Mouse (Mus musculus) hindbrain, embryonic 11.5 days (tissue): ENCODE data around the gene Nprl2. TPM values are rescaled to one million over a fixed set of nuclear protein-coding genes. Genes with fewer than 3 reads are reported as not detected.
A peak's percentile ranks its signal among the peaks of the same experiment; 100 is the strongest.
"Not testable (repeated sequence)": the region's sequence is repeated elsewhere in the genome, so short reads cannot be mapped to it uniquely, and the experiment has no call there.

Experiments
- ATAC-seq: fragments of 200-750 bp; cut with Nextera tagmentation; 2 replicates; pipeline ENCODE4 v1.8.0; 2017; ENCODE audit warnings: mild to moderate bottlenecking, moderate TSS enrichment, moderate library complexity; ENCODE audit not compliant: low FRiP score
- DNase-seq: peaks from one replicate; pipeline ENCODE4 v3.0.0-alpha.2; 2015; ENCODE audit warnings: low spot score
- H3K27ac ChIP-seq: fragments of 300-500 bp; sonication (generic); 2 replicates; pipeline ENCODE4 v1.5.1; 2014; ENCODE audit warnings: mild to moderate bottlenecking, low read depth, low read length
- H3K27me3 ChIP-seq: fragments of 300-500 bp; sonication (generic); 2 replicates; pipeline ENCODE4 v1.6.1; 2014; ENCODE audit warnings: mild to moderate bottlenecking, low read length, moderate library complexity, mixed read lengths; ENCODE audit not compliant: control insufficient read depth, insufficient read depth
- H3K36me3 ChIP-seq: fragments of 300-500 bp; sonication (generic); 2 replicates; pipeline ENCODE4 v1.6.1; 2014; ENCODE audit warnings: mild to moderate bottlenecking, low read length, moderate library complexity, mixed read lengths; ENCODE audit not compliant: control insufficient read depth, insufficient read depth
- H3K4me1 ChIP-seq: fragments of 300-500 bp; sonication (generic); replicated peaks from 2 replicates; pipeline ENCODE4 v1.6.1; 2014; ENCODE audit warnings: low read length, mixed read lengths; ENCODE audit not compliant: control insufficient read depth, insufficient read depth
- H3K4me2 ChIP-seq: fragments of 300-500 bp; sonication (generic); replicated peaks from 2 replicates; pipeline ENCODE4 v1.6.1; 2014; ENCODE audit warnings: mild to moderate bottlenecking, low read depth, low read length
- H3K4me3 ChIP-seq: fragments of 300-500 bp; sonication (generic); 2 replicates; pipeline ENCODE4 v1.5.1; 2014; ENCODE audit warnings: low read depth, low read length
- H3K9ac ChIP-seq: fragments of 300-500 bp; sonication (generic); 2 replicates; pipeline ENCODE4 v1.6.1; 2014; ENCODE audit warnings: low read depth, low read length
- H3K9me3 ChIP-seq: fragments of 300-500 bp; sonication (generic); 2 replicates; pipeline ENCODE4 v1.6.1; 2016; ENCODE audit warnings: low read length; ENCODE audit not compliant: control insufficient read depth
- WGBS: fragments of 180-500 bp; shearing (Covaris S2); extraction: QIAGEN DNeasy Blood & Tissue Kit; methylation state at CpG from one replicate; pipeline ENCODE4 v1.1.7; 2014; 5-methylcytosine and 5-hydroxymethylcytosine counted together
- polyA plus RNA-seq: library from polyadenylated mRNA; unstranded; fragments of >200 nt; fragmentation: Nextera tagmentation; extraction: Ambion mirVana; gene quantifications from 2 replicates; pipeline ENCODE4 v1.2.1, GENCODE M21; 2014

The Nprl2 gene
- polyA plus RNA-seq, 1 experiment from 2014 or later, result 46.2 TPM

DNA sequence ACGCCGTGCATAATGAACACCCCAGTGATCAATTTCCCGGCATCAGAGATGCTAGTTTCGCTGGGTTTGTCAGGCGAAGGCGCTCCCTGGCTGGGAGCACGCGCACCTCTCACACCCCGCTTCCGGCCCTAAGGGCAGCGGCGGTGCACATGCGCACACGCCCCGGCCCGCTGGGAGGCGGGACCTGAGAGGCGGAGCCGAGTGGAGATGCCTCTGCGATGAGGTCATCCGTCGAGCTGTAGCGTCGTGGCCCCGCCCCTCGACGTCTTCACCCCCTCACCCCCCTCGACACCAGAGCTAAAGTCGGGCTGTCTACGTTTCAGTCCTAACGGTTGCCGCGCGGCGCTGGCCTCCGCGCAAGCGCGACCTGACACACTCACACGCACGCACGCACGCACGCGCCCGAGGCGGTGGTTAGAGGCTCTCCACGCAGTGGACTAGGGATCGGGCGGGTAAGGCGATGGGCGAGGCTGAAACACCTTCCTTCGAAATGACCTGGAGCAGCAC lies 12.3 kb downstream of the Nprl2 start:
- DNase-seq (peak; percentile 99), ATAC-seq (peak; percentile 94)
- peaks cover 14% of the 10 kb centered on the region; the same call in 1 of the 2 replicates for H3K4me1 ChIP-seq
- no peaks in the 10 kb centered on the region for H3K9me3 ChIP-seq
- H3K27me3 ChIP-seq, result peaks cover 29% of the 10 kb centered on the region
- peaks cover 8% of the 10 kb centered on the region for H3K36me3 ChIP-seq
- H3K4me3 ChIP-seq, result peak overlapping the region; percentile 77
- H3K4me2 ChIP-seq, result peak overlapping the region; percentile 91
- 2% methylated on average over 52 of the region's 53 CpGs for WGBS
- peak overlapping the region; percentile 79 for H3K9ac ChIP-seq
- H3K27ac ChIP-seq, result peak overlapping the region; percentile 79

DNA sequence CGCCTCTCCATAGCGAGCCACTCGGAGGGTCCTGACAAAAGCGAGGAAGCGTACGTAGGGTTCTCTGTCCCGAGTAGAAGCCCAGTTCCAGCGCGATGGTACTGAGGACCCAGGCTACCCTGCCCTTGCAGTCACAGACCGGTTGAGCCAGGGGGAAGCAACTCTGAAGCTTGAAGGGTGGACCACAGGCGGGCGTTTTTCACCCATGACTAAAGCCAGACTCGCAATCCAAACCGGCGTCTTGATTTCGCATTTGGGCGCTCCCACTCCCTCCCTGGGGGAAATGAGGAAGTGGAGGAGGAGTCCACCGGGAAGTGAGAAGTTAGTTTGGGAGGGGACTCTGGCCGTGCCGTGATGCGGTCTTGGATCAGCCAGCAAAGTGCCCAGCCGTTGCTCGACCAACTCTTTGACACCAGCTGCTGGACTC lies 13.0 kb downstream of the Nprl2 start:
- DNase-seq (peak; percentile 58), ATAC-seq (peak; percentile 45)
- Histone ChIP-seq H3K27ac (peak overlapping the region; percentile 79), H3K4me3 (peak overlapping the region; percentile 77), H3K4me2 (peak overlapping the region; percentile 91), H3K4me1 (peaks cover 14% of the 10 kb centered on the region; the same call in 1 of the 2 replicates), H3K9me3 (no peaks in the 10 kb centered on the region), H3K27me3 (peaks cover 27% of the 10 kb centered on the region), H3K9ac (peak overlapping the region; percentile 79), H3K36me3 (peaks cover 12% of the 10 kb centered on the region)
- under 1% methylated on average over 23 of the region's 23 CpGs for WGBS

DNA sequence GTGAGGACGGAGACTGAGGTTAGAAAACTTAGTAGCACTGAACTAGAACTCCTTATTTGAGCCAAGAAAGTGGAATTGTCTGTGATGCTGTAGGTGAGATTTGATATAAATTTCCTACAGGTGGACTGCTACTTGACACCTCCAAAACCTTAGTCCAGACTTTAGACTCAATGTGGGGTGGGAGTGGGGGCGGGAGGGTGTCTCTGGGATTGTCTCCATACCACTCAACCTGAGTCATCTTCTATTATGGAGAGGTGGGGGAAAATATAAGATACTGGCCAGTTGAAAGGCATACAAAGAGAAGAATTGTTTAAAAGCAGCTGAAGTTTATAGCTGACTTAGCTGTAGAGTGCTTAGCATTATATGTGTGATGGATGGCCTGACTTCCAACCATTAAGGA lies 13.7 kb downstream of the Nprl2 start:
- DNase-seq, result no peak
- H3K4me1 ChIP-seq, result peaks cover 13% of the 10 kb centered on the region; the same call in 1 of the 2 replicates
- ATAC-seq, result no peak
- H3K36me3 ChIP-seq, result peaks cover 12% of the 10 kb centered on the region
- H3K9ac ChIP-seq, result peak overlapping the region; percentile 79
- H3K4me3 ChIP-seq, result peak overlapping the region; percentile 77
- H3K4me2 ChIP-seq, result peak overlapping the region; percentile 91
- WGBS, result 53% methylated on average over 2 of the region's 2 CpGs
- peaks cover 22% of the 10 kb centered on the region for H3K27me3 ChIP-seq
- no peak overlapping the region for H3K27ac ChIP-seq
- no peaks in the 10 kb centered on the region for H3K9me3 ChIP-seq

DNA sequence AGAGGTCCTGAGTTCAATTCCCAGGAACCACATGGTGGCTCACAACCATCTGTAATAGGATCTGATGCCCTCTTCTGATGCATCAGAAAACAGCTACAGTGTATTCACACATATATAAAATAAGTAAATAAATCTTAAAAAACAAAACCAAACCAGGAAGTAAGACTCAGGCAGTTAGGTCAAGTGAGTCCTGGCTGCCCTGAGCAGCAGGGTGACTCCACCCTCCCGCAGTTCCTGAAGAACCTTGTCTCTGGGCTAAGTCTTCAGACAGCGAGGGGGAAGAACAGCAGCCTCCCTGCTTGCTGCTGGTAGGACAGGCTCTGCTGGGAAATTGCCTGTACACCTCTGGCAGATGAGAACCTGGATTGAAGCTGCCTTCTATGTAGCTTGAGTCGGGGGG lies 14.3 kb downstream of the Nprl2 start:
- H3K36me3 ChIP-seq, result peaks cover 12% of the 10 kb centered on the region
- no peak overlapping the region for H3K9ac ChIP-seq
- peaks cover 16% of the 10 kb centered on the region; the same call in 1 of the 2 replicates for H3K27me3 ChIP-seq
- no peak overlapping the region for H3K27ac ChIP-seq
- DNase-seq, result no peak
- H3K4me3 ChIP-seq, result no peak overlapping the region
- 86% methylated on average over 3 of the region's 3 CpGs for WGBS
- peak overlapping the region; percentile 91; the same call in 1 of the 2 replicates for H3K4me2 ChIP-seq
- H3K4me1 ChIP-seq, result peaks cover 9% of the 10 kb centered on the region; the same call in 1 of the 2 replicates
- no peak for ATAC-seq
- H3K9me3 ChIP-seq, result no peaks in the 10 kb centered on the region

DNA sequence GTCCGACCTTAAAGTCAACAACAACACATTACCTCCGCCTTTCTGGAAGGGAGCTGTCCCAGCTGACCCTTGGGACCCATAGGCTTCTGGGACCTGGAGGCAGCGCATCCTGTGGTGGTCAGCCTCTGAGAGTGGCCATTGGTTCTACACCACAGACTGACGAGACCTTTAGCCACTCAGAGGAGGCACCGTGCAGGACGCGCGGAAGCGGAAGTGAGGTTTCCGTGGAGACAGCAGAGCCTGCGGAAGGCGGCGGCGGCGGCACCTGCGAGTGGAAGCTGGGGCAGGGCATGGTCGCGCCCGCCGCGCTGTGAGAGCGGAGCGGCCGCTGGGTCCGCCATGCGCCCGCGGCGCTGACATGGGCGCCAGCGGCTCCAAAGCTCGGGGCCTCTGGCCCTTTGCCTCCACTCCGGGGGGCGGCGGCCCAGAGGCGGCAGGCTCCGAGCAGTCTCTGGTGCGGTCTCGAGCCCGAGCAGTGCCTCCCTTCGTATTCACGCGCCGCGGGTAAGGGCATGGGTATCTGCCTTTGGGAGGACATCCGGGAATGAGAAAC lies 21.1 kb downstream of the Nprl2 start, which contains the start of gene Tusc2:
TSS of gene Tusc2 (plus strand) at position 227 of the 553 bp plus-strand sequence.
- ATAC-seq, result peak; percentile 91
- Histone ChIP-seq H3K27me3 (no peaks in the 10 kb centered on the region), H3K9me3 (no peaks in the 10 kb centered on the region), H3K4me2 (peak within 1 kb of the TSS; percentile 79), H3K4me3 (peak within 1 kb of the TSS; percentile 83), H3K9ac (peak within 1 kb of the TSS; percentile 81), H3K36me3 (peaks cover 13% of the 10 kb centered on the region), H3K4me1 (peaks cover 13% of the 10 kb centered on the region), H3K27ac (peak within 1 kb of the TSS; percentile 48; the same call in 1 of the 2 replicates)
- DNase-seq, result peak; percentile 92
- 0% methylated on average over 46 of the region's 46 CpGs for WGBS

DNA sequence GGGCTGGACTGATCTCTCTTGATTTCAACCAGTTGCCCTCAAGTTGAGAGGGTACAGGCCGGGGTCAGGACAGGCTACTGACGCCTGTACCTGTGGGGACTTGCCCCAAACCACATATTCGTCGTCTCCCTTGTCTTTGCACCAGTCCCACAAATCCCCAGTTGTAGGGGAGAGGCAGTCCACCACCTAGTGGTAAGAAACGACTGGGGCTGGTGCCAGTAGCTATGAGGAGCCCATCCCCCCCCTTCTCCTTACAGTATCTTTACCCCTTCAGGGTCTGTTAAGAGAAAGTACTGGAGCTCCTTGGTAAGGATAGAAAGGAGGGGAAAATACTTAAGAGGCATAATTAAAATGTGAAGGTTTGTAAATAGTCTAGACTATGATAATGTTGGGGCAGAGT lies 23.5 kb downstream of the Nprl2 start:
- not testable (repeated sequence) for H3K36me3 ChIP-seq, H3K4me2 ChIP-seq, DNase-seq, H3K9ac ChIP-seq, H3K27ac ChIP-seq, H3K9me3 ChIP-seq, H3K27me3 ChIP-seq, ATAC-seq
- 58% methylated on average over 5 of the region's 5 CpGs for WGBS
- H3K4me3 ChIP-seq, result 0 out of 2 replicates have a peak overlapping the region, but pooled peaks have one; percentile 10
- peaks cover 18% of the 10 kb centered on the region for H3K4me1 ChIP-seq

DNA sequence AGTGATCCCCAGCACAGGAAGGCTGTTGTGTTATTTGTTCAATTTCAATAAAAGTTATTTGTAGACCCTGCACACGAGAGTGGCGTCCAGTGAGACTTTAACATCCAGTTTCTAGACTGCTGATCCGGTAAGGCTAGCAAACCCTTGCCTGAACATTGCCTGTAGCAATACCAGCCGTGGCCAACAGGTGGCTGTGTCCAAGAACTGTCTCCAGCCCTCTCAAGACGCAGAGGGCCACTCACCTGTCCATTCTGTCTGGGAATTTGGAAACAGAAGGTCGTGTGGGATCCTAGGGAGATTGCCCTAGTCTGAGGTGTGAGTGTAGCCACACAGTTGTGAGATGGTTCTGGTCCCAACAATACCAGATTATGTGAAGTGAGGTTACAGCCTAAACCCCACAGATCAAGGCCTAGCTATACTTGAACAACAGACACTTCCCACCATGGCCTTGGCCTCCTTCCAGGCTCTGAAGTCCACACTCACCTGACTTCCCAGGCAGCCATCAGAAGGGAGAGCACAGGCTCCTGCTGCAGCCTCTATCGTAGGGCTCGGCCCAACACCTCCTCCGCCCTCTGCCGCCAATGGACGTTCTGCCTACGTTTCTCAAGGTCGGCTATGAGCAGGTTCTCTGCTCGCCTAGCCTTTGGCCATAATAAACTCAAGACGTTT lies 24.1 kb downstream of the Nprl2 start:
- ATAC-seq, result no peak
- H3K4me2 ChIP-seq, result no peak overlapping the region
- H3K4me3 ChIP-seq, result no peak overlapping the region
- H3K36me3 ChIP-seq, result peaks cover 8% of the 10 kb centered on the region
- no peak overlapping the region for H3K9ac ChIP-seq
- WGBS, result 63% methylated on average over 15 of the region's 15 CpGs
- peaks cover 21% of the 10 kb centered on the region for H3K4me1 ChIP-seq
- no peak overlapping the region for H3K27ac ChIP-seq
- H3K9me3 ChIP-seq, result no peaks in the 10 kb centered on the region
- peak; percentile 82 for DNase-seq
- no peaks in the 10 kb centered on the region for H3K27me3 ChIP-seq

DNA sequence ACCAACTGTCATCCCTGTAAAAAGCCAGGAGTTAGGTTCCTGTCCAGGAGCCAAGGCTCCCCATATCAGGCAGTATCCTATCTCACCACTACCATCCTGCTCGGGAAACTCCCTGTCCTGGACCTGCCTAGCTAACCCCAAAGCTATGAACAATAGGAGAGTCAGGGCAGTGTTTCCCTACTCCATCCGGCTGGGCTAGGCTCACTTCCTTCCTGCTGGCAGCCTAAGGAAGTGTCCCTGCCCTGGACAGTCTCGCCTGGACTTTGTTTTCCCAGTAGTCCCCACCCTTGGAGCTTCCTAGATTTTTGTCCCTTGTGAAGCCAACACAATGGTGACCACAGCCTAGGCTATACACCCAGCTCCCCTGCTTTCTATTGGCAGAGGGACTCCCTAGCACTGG lies 24.8 kb downstream of the Nprl2 start:
- no peak overlapping the region for H3K4me2 ChIP-seq
- H3K36me3 ChIP-seq, result peaks cover 11% of the 10 kb centered on the region
- DNase-seq, result no peak
- no peaks in the 10 kb centered on the region for H3K9me3 ChIP-seq
- no peak overlapping the region for H3K27ac ChIP-seq
- no peak overlapping the region for H3K4me3 ChIP-seq
- no peaks in the 10 kb centered on the region for H3K27me3 ChIP-seq
- H3K4me1 ChIP-seq, result peaks cover 21% of the 10 kb centered on the region
- WGBS, result 69% methylated on average over 3 of the region's 3 CpGs
- no peak for ATAC-seq
- H3K9ac ChIP-seq, result no peak overlapping the region
